Mouse (Mus musculus) right cerebral cortex, adult 18-20 months (tissue): ENCODE measurements around the gene Rapgef2.
A peak's percentile ranks its signal among the peaks of the same experiment; 100 is the strongest.

Experiments used
- DNase-seq: peaks from one replicate; pipeline ENCODE4 v3.0.0; 2022; ENCODE audit warnings: mixed read lengths

The Rapgef2 gene

GRCm38 (mm10) chr3:79015621-79016474, 270.5 kb downstream of the Rapgef2 start:
- peak; percentile 81 for DNase-seq
